Mouse (Mus musculus): ENCODE results near the gene Bfsp1. TPM values are rescaled to one million over a fixed set of nuclear protein-coding genes. Genes with fewer than 3 reads are reported as not detected.
A peak's percentile ranks its signal among the peaks of the same experiment; 100 is the strongest.

Gene Bfsp1
- polyA plus RNA-seq, 1 experiment from 2014 or later, result 2.3 TPM

GRCm38 (mm10) chr2:143847291-143847690, 15.7 kb downstream of the Bfsp1 start:
- 62% methylated on average over 3 of the region's 3 CpGs for WGBS
- no peak overlapping the region for H3K9ac ChIP-seq (ENCODE audit: low read length)

GRCm38 (mm10) chr2:143846799-143847198, 16.2 kb downstream of the Bfsp1 start:
- 63% methylated on average over 4 of the region's 4 CpGs for WGBS
- 0 out of 2 replicates have a peak, but pooled peaks cover 4% of the 10 kb centered on the region for H3K4me1 ChIP-seq (replicated peaks; ENCODE audit: control insufficient read depth, insufficient read depth, low read length)
- H3K4me2 ChIP-seq (ENCODE audit: low read length), result no peak overlapping the region
- no peaks in the 10 kb centered on the region for H3K36me3 ChIP-seq (ENCODE audit: control insufficient read depth, insufficient read depth, low read length)
- no peak overlapping the region for H3K4me3 ChIP-seq (ENCODE audit: low read depth, low read length)
- no peak for DNase-seq (ENCODE audit: low spot score)
- ATAC-seq (replicated peaks; ENCODE audit: low FRiP score, low TSS enrichment, low read depth), result no peak
- H3K9ac ChIP-seq (ENCODE audit: low read length), result no peak overlapping the region
- no peaks in the 10 kb centered on the region for H3K27me3 ChIP-seq (replicated peaks; ENCODE audit: control insufficient read depth, insufficient read depth, low read length)
- H3K9me3 ChIP-seq (ENCODE audit: control insufficient read depth, low read length), result no peaks in the 10 kb centered on the region
- H3K27ac ChIP-seq (ENCODE audit: low read depth), result no peak overlapping the region

More at GRCm38 (mm10) chr2:143847291-143847690, 15.7 kb downstream of the Bfsp1 start:
- Histone ChIP-seq H3K4me1 (replicated peaks; ENCODE audit: control insufficient read depth, insufficient read depth, low read length) (peaks cover 4% of the 10 kb centered on the region; the same call in 1 of the 2 replicates), H3K9me3 (ENCODE audit: control insufficient read depth, low read length) (no peaks in the 10 kb centered on the region), H3K36me3 (ENCODE audit: control insufficient read depth, insufficient read depth, low read length) (no peaks in the 10 kb centered on the region), H3K27me3 (replicated peaks; ENCODE audit: control insufficient read depth, insufficient read depth, low read length) (no peaks in the 10 kb centered on the region), H3K27ac (ENCODE audit: low read depth) (no peak overlapping the region), H3K4me3 (ENCODE audit: low read depth, low read length) (no peak overlapping the region), H3K4me2 (ENCODE audit: low read length) (no peak overlapping the region)
- no peak for ATAC-seq (replicated peaks; ENCODE audit: low FRiP score, low TSS enrichment, low read depth)
- DNase-seq (ENCODE audit: low spot score), result no peak

- Histone ChIP-seq H3K9me3 (ENCODE audit: control insufficient read depth, low read length) (no peaks in the 10 kb centered on the region), H3K4me1 (replicated peaks; ENCODE audit: control insufficient read depth, insufficient read depth, low read length) (0 out of 2 replicates have a peak, but pooled peaks cover 4% of the 10 kb centered on the region), H3K27me3 (replicated peaks; ENCODE audit: control insufficient read depth, insufficient read depth, low read length) (no peaks in the 10 kb centered on the region), H3K27ac (ENCODE audit: low read depth) (no peak overlapping the region), H3K36me3 (ENCODE audit: control insufficient read depth, insufficient read depth, low read length) (no peaks in the 10 kb centered on the region), H3K9ac (ENCODE audit: low read length) (no peak overlapping the region), H3K4me2 (ENCODE audit: low read length) (no peak overlapping the region), H3K4me3 (ENCODE audit: low read depth, low read length) (no peak overlapping the region)
- WGBS, result 82% methylated on average over 5 of the region's 5 CpGs
- DNase-seq (ENCODE audit: low spot score), result no peak
- ATAC-seq (replicated peaks; ENCODE audit: low FRiP score, low TSS enrichment, low read depth), result no peak
These were observed 18.2 kb downstream of the Bfsp1 start for GRCm38 (mm10) chr2:143844779-143845178.

- Histone ChIP-seq H3K4me1 (replicated peaks; ENCODE audit: control insufficient read depth, insufficient read depth, low read length) (no peaks in the 10 kb centered on the region), H3K9me3 (ENCODE audit: control insufficient read depth, low read length) (no peaks in the 10 kb centered on the region), H3K27me3 (replicated peaks; ENCODE audit: control insufficient read depth, insufficient read depth, low read length) (no peaks in the 10 kb centered on the region), H3K9ac (ENCODE audit: low read length) (no peak overlapping the region), H3K36me3 (ENCODE audit: control insufficient read depth, insufficient read depth, low read length) (no peaks in the 10 kb centered on the region), H3K4me3 (ENCODE audit: low read depth, low read length) (no peak overlapping the region), H3K4me2 (ENCODE audit: low read length) (no peak overlapping the region), H3K27ac (ENCODE audit: low read depth) (no peak overlapping the region)
- ATAC-seq (replicated peaks; ENCODE audit: low FRiP score, low TSS enrichment, low read depth), result no peak
- WGBS, result 87% methylated on average over 7 of the region's 7 CpGs
- no peak for DNase-seq (ENCODE audit: low spot score)
These were observed 21.4 kb downstream of the Bfsp1 start for GRCm38 (mm10) chr2:143841536-143841935.

GRCm38 (mm10) chr2:143840895-143841294, 22.1 kb downstream of the Bfsp1 start:
- no peak for DNase-seq (ENCODE audit: low spot score)
- ATAC-seq (replicated peaks; ENCODE audit: low FRiP score, low TSS enrichment, low read depth), result no peak
- H3K4me3 ChIP-seq (ENCODE audit: low read depth, low read length), result no peak overlapping the region
- no peak overlapping the region for H3K27ac ChIP-seq (ENCODE audit: low read depth)
- no peaks in the 10 kb centered on the region for H3K36me3 ChIP-seq (ENCODE audit: control insufficient read depth, insufficient read depth, low read length)
- H3K27me3 ChIP-seq (replicated peaks; ENCODE audit: control insufficient read depth, insufficient read depth, low read length), result no peaks in the 10 kb centered on the region
- no peaks in the 10 kb centered on the region for H3K9me3 ChIP-seq (ENCODE audit: control insufficient read depth, low read length)
- 83% methylated on average over 6 of the region's 6 CpGs for WGBS
- H3K4me1 ChIP-seq (replicated peaks; ENCODE audit: control insufficient read depth, insufficient read depth, low read length), result no peaks in the 10 kb centered on the region
- no peak overlapping the region for H3K9ac ChIP-seq (ENCODE audit: low read length)
- H3K4me2 ChIP-seq (ENCODE audit: low read length), result no peak overlapping the region

- no peak overlapping the region for H3K4me2 ChIP-seq (ENCODE audit: low read length)
These were observed 23.5 kb downstream of the Bfsp1 start for GRCm38 (mm10) chr2:143839458-143839857.

GRCm38 (mm10) chr2:143838698-143839097, 24.3 kb downstream of the Bfsp1 start:
- peak; percentile 82 for ATAC-seq (replicated peaks; ENCODE audit: low FRiP score, low TSS enrichment, low read depth)
- H3K27ac ChIP-seq (ENCODE audit: low read depth), result no peak overlapping the region
- no peak overlapping the region for H3K4me2 ChIP-seq (ENCODE audit: low read length)
- H3K4me1 ChIP-seq (replicated peaks; ENCODE audit: control insufficient read depth, insufficient read depth, low read length), result no peaks in the 10 kb centered on the region
- H3K9ac ChIP-seq (ENCODE audit: low read length), result no peak overlapping the region
- H3K4me3 ChIP-seq (ENCODE audit: low read depth, low read length), result no peak overlapping the region
- no peaks in the 10 kb centered on the region for H3K36me3 ChIP-seq (ENCODE audit: control insufficient read depth, insufficient read depth, low read length)
- H3K27me3 ChIP-seq (replicated peaks; ENCODE audit: control insufficient read depth, insufficient read depth, low read length), result no peaks in the 10 kb centered on the region
- H3K9me3 ChIP-seq (ENCODE audit: control insufficient read depth, low read length), result no peaks in the 10 kb centered on the region
- peak; percentile 57 for DNase-seq (ENCODE audit: low spot score)
- 49% methylated on average over 5 of the region's 5 CpGs for WGBS

More at GRCm38 (mm10) chr2:143839458-143839857, 23.5 kb downstream of the Bfsp1 start:
- Histone ChIP-seq H3K9ac (ENCODE audit: low read length) (no peak overlapping the region), H3K4me3 (ENCODE audit: low read depth, low read length) (no peak overlapping the region), H3K27ac (ENCODE audit: low read depth) (no peak overlapping the region), H3K4me1 (replicated peaks; ENCODE audit: control insufficient read depth, insufficient read depth, low read length) (no peaks in the 10 kb centered on the region), H3K9me3 (ENCODE audit: control insufficient read depth, low read length) (no peaks in the 10 kb centered on the region), H3K36me3 (ENCODE audit: control insufficient read depth, insufficient read depth, low read length) (no peaks in the 10 kb centered on the region), H3K27me3 (replicated peaks; ENCODE audit: control insufficient read depth, insufficient read depth, low read length) (no peaks in the 10 kb centered on the region)
- ATAC-seq (replicated peaks; ENCODE audit: low FRiP score, low TSS enrichment, low read depth) (no peak), DNase-seq (ENCODE audit: low spot score) (no peak)
- WGBS, result 93% methylated on average over 2 of the region's 2 CpGs

- Histone ChIP-seq H3K27me3 (replicated peaks; ENCODE audit: control insufficient read depth, insufficient read depth, low read length) (no peaks in the 10 kb centered on the region), H3K4me1 (replicated peaks; ENCODE audit: control insufficient read depth, insufficient read depth, low read length) (no peaks in the 10 kb centered on the region), H3K36me3 (ENCODE audit: control insufficient read depth, insufficient read depth, low read length) (no peaks in the 10 kb centered on the region), H3K4me3 (ENCODE audit: low read depth, low read length) (peak overlapping the region; percentile 15; the same call in 1 of the 2 replicates), H3K9ac (ENCODE audit: low read length) (no peak overlapping the region), H3K27ac (ENCODE audit: low read depth) (no peak overlapping the region), H3K4me2 (ENCODE audit: low read length) (peak overlapping the region; percentile 41), H3K9me3 (ENCODE audit: control insufficient read depth, low read length) (no peaks in the 10 kb centered on the region)
- ATAC-seq (replicated peaks; ENCODE audit: low FRiP score, low TSS enrichment, low read depth) (peak; percentile 44), DNase-seq (ENCODE audit: low spot score) (peak; percentile 89)
- WGBS, result under 1% methylated on average over 8 of the region's 8 CpGs
These were observed 25.7 kb downstream of the Bfsp1 start for GRCm38 (mm10) chr2:143837291-143837701.

GRCm38 (mm10) chr2:143835820-143836219, 27.2 kb downstream of the Bfsp1 start:
- Histone ChIP-seq H3K27me3 (replicated peaks; ENCODE audit: control insufficient read depth, insufficient read depth, low read length) (no peaks in the 10 kb centered on the region), H3K4me2 (ENCODE audit: low read length) (no peak overlapping the region), H3K36me3 (ENCODE audit: control insufficient read depth, insufficient read depth, low read length) (no peaks in the 10 kb centered on the region), H3K9ac (ENCODE audit: low read length) (no peak overlapping the region), H3K4me1 (replicated peaks; ENCODE audit: control insufficient read depth, insufficient read depth, low read length) (no peaks in the 10 kb centered on the region), H3K4me3 (ENCODE audit: low read depth, low read length) (no peak overlapping the region), H3K9me3 (ENCODE audit: control insufficient read depth, low read length) (no peaks in the 10 kb centered on the region), H3K27ac (ENCODE audit: low read depth) (no peak overlapping the region)
- 76% methylated on average over 7 of the region's 7 CpGs for WGBS
- DNase-seq (ENCODE audit: low spot score) (no peak), ATAC-seq (replicated peaks; ENCODE audit: low FRiP score, low TSS enrichment, low read depth) (no peak)
